Mouse (Mus musculus): ENCODE data around the gene Lag3. TPM values are rescaled to one million over a fixed set of nuclear protein-coding genes. Genes with fewer than 3 reads are reported as not detected.

The Lag3 gene
- polyA plus RNA-seq, 1 experiment from 2014 or later = 3.1 TPM

Other genes with a start within 250 kb of the Lag3 start
- 56.4 and 57.0 TPM in 2 replicates for gene Lpcat3, start 248.7 kb downstream of the Lag3 start, polyA plus RNA-seq (2015; fragmentation: Nextera tagmentation; extraction: Ambion mirVana)
- 190 and 201 TPM in 2 replicates for gene Emg1, start 199.5 kb downstream of the Lag3 start, polyA plus RNA-seq (2015; fragmentation: Nextera tagmentation; extraction: Ambion mirVana)
- 324 and 325 TPM in 2 replicates for gene Phb2, start 199.4 kb downstream of the Lag3 start, polyA plus RNA-seq (2015; fragmentation: Nextera tagmentation; extraction: Ambion mirVana)
- 9.0 and 10.9 TPM in 2 replicates for gene Ptpn6, start 173.0 kb downstream of the Lag3 start, polyA plus RNA-seq (2015; fragmentation: Nextera tagmentation; extraction: Ambion mirVana)
- 480 and 513 TPM in 2 replicates for gene Grcc10, start 170.3 kb downstream of the Lag3 start, polyA plus RNA-seq (2015; fragmentation: Nextera tagmentation; extraction: Ambion mirVana)
- gene Gm45234, start 155.7 kb downstream of the Lag3 start, polyA plus RNA-seq (2015; fragmentation: Nextera tagmentation; extraction: Ambion mirVana) = 0.11 TPM in 1 of 2 replicates, not detected in the other
- gene Atn1, start 155.2 kb downstream of the Lag3 start, polyA plus RNA-seq (2015; fragmentation: Nextera tagmentation; extraction: Ambion mirVana) = 19.6 and 20.0 TPM in 2 replicates
- gene Eno2, start 142.0 kb downstream of the Lag3 start, polyA plus RNA-seq (2015; fragmentation: Nextera tagmentation; extraction: Ambion mirVana) = 7.2 and 7.7 TPM in 2 replicates
- 0.59 and 0.86 TPM in 2 replicates for gene Lrrc23, start 132.0 kb downstream of the Lag3 start, polyA plus RNA-seq (2015; fragmentation: Nextera tagmentation; extraction: Ambion mirVana)
- 10.4 and 12.3 TPM in 2 replicates for gene Spsb2, start 103.0 kb downstream of the Lag3 start, polyA plus RNA-seq (2015; fragmentation: Nextera tagmentation; extraction: Ambion mirVana)
- 782 and 803 TPM in 2 replicates for gene Tpi1, start 97.4 kb downstream of the Lag3 start, polyA plus RNA-seq (2015; fragmentation: Nextera tagmentation; extraction: Ambion mirVana)
- 165 and 177 TPM in 2 replicates for gene Usp5, start 82.2 kb downstream of the Lag3 start, polyA plus RNA-seq (2015; fragmentation: Nextera tagmentation; extraction: Ambion mirVana)
- 166 and 172 TPM in 2 replicates for gene Cdca3, start 82.2 kb downstream of the Lag3 start, polyA plus RNA-seq (2015; fragmentation: Nextera tagmentation; extraction: Ambion mirVana)
- gene Gnb3, start 71.4 kb downstream of the Lag3 start, polyA plus RNA-seq (2015; fragmentation: Nextera tagmentation; extraction: Ambion mirVana) = 1.0 and 1.3 TPM in 2 replicates
- gene P3h3, start 54.0 kb downstream of the Lag3 start, polyA plus RNA-seq (2015; fragmentation: Nextera tagmentation; extraction: Ambion mirVana) = 60.4 and 61.2 TPM in 2 replicates
- gene Gpr162, start 47.7 kb downstream of the Lag3 start, polyA plus RNA-seq (2015; fragmentation: Nextera tagmentation; extraction: Ambion mirVana) = 2.9 and 3.5 TPM in 2 replicates
- gene Cd4, start 23.5 kb downstream of the Lag3 start, polyA plus RNA-seq (2015; fragmentation: Nextera tagmentation; extraction: Ambion mirVana) = 0.04 and 0.15 TPM in 2 replicates
- 303 and 321 TPM in 2 replicates for gene Ptms, start 8.4 kb upstream of the Lag3 start, polyA plus RNA-seq (2015; fragmentation: Nextera tagmentation; extraction: Ambion mirVana)
- gene Mlf2, start 19.7 kb upstream of the Lag3 start, polyA plus RNA-seq (2015; fragmentation: Nextera tagmentation; extraction: Ambion mirVana) = 354 and 355 TPM in 2 replicates
- gene Cops7a, start 53.8 kb upstream of the Lag3 start, polyA plus RNA-seq (2015; fragmentation: Nextera tagmentation; extraction: Ambion mirVana) = 128 and 133 TPM in 2 replicates
- 15.7 and 19.0 TPM in 2 replicates for gene Pianp, start 85.0 kb upstream of the Lag3 start, polyA plus RNA-seq (2015; fragmentation: Nextera tagmentation; extraction: Ambion mirVana)
- gene Zfp384, start 97.4 kb upstream of the Lag3 start, polyA plus RNA-seq (2015; fragmentation: Nextera tagmentation; extraction: Ambion mirVana) = 20.6 and 21.2 TPM in 2 replicates
- 183 and 190 TPM in 2 replicates for gene Ing4, start 128.1 kb upstream of the Lag3 start, polyA plus RNA-seq (2015; fragmentation: Nextera tagmentation; extraction: Ambion mirVana)
- gene Acrbp, start 138.0 kb upstream of the Lag3 start, polyA plus RNA-seq (2015; fragmentation: Nextera tagmentation; extraction: Ambion mirVana) = 16.5 and 19.2 TPM in 2 replicates
- gene Lpar5, start 156.2 kb upstream of the Lag3 start, polyA plus RNA-seq (2015; fragmentation: Nextera tagmentation; extraction: Ambion mirVana) = 0.45 and 0.80 TPM in 2 replicates
- 86.8 and 93.4 TPM in 2 replicates for gene Chd4, start 184.3 kb upstream of the Lag3 start, polyA plus RNA-seq (2015; fragmentation: Nextera tagmentation; extraction: Ambion mirVana)
- 65.6 and 67.1 TPM in 2 replicates for gene Nop2, start 220.2 kb upstream of the Lag3 start, polyA plus RNA-seq (2015; fragmentation: Nextera tagmentation; extraction: Ambion mirVana)
- gene Iffo1, start 233.5 kb upstream of the Lag3 start, polyA plus RNA-seq (2015; fragmentation: Nextera tagmentation; extraction: Ambion mirVana) = 31.5 and 33.1 TPM in 2 replicates

All from limb, embryonic 13.5 days (tissue).